Mouse (Mus musculus) bone marrow macrophage, adult 2 months (primary cell): ENCODE measurements around the gene Spock1. TPM values are rescaled to one million over a fixed set of nuclear protein-coding genes. Genes with fewer than 3 reads are reported as not detected.
"Not testable (repeated sequence)": the region's sequence is repeated elsewhere in the genome, so short reads cannot be mapped to it uniquely, and the experiment has no call there.

ENCODE experiments used
- H3K27ac ChIP-seq: 2 replicates; pipeline ENCODE4 v1.5.1; 2012; ENCODE audit warnings: low read depth, low read length; ENCODE audit not compliant: insufficient read depth
- H3K4me1 ChIP-seq: 2 replicates; pipeline ENCODE4 v1.6.1; 2012; ENCODE audit warnings: low read length; ENCODE audit not compliant: control insufficient read depth, insufficient read depth
- H3K4me3 ChIP-seq: 2 replicates; pipeline ENCODE4 v1.5.1; 2012; ENCODE audit warnings: mild to moderate bottlenecking, low read length, moderate library complexity; ENCODE audit not compliant: insufficient read depth
- CTCF ChIP-seq: IDR thresholded peaks from 2 replicates; pipeline ENCODE4 v1.5.1; 2012; ENCODE audit warnings: low read depth, mild to moderate bottlenecking, low read length, moderate library complexity
- POLR2A ChIP-seq: IDR thresholded peaks from 2 replicates; pipeline ENCODE4 v1.6.1; 2012; ENCODE audit warnings: mild to moderate bottlenecking, low read depth, low read length, borderline replicate concordance
- polyA plus RNA-seq: library from polyadenylated mRNA; stranded (reverse); fragments of >200 nt; gene quantifications from 2 replicates; pipeline ENCODE4 v1.2.4, GENCODE M21; 2012; ENCODE audit not compliant: missing spikeins, insufficient read depth, insufficient read length

The Spock1 gene
- polyA plus RNA-seq, 1 experiment = not detected

- Histone ChIP-seq H3K4me1 (no peaks in the 10 kb centered on the region), H3K4me3 (no peak overlapping the region), H3K27ac (no peak overlapping the region)
- TF ChIP-seq CTCF (no peak), POLR2A (no peak)
These were observed 423.5 kb downstream of the Spock1 start for GRCm38 (mm10) chr13:57484426-57485168.

- H3K4me1 ChIP-seq = no peaks in the 10 kb centered on the region
- H3K27ac ChIP-seq = no peak overlapping the region
- no peak overlapping the region for H3K4me3 ChIP-seq
- no peak for TF ChIP-seq CTCF
- no peak for TF ChIP-seq POLR2A
These were observed 431.4 kb downstream of the Spock1 start for GRCm38 (mm10) chr13:57476700-57477099.

GRCm38 (mm10) chr13:57474068-57474467 is 434.1 kb downstream of the Spock1 start:
- Histone ChIP-seq H3K4me1 (no peaks in the 10 kb centered on the region), H3K27ac (no peak overlapping the region), H3K4me3 (no peak overlapping the region)
- TF ChIP-seq CTCF (no peak), POLR2A (no peak)

GRCm38 (mm10) chr13:57470922-57471321 is 437.2 kb downstream of the Spock1 start:
- not testable (repeated sequence) for H3K4me3 ChIP-seq, H3K4me1 ChIP-seq, H3K27ac ChIP-seq

- TF ChIP-seq POLR2A (no peak), CTCF (no peak)
- H3K4me3 ChIP-seq = no peak overlapping the region
- H3K27ac ChIP-seq = no peak overlapping the region
- no peaks in the 10 kb centered on the region for H3K4me1 ChIP-seq
These were observed 448.2 kb downstream of the Spock1 start for GRCm38 (mm10) chr13:57459978-57460377.

- Histone ChIP-seq H3K4me3 (no peak overlapping the region), H3K4me1 (no peaks in the 10 kb centered on the region), H3K27ac (no peak overlapping the region)
- TF ChIP-seq CTCF = no peak
- no peak for TF ChIP-seq POLR2A
These were observed 457.8 kb downstream of the Spock1 start for GRCm38 (mm10) chr13:57450189-57450821.

- Histone ChIP-seq H3K27ac (no peak overlapping the region), H3K4me1 (no peaks in the 10 kb centered on the region), H3K4me3 (no peak overlapping the region)
- TF ChIP-seq POLR2A = no peak
- no peak for TF ChIP-seq CTCF
These were observed 459.2 kb downstream of the Spock1 start for GRCm38 (mm10) chr13:57448906-57449305.

- Histone ChIP-seq H3K27ac (no peak overlapping the region), H3K4me1 (no peaks in the 10 kb centered on the region), H3K4me3 (no peak overlapping the region)
- TF ChIP-seq POLR2A = no peak
- TF ChIP-seq CTCF = no peak
These were observed 463.2 kb downstream of the Spock1 start for GRCm38 (mm10) chr13:57444977-57445376.

- no peaks in the 10 kb centered on the region for H3K4me1 ChIP-seq
- TF ChIP-seq CTCF (no peak), POLR2A (no peak)
- H3K4me3 ChIP-seq = no peak overlapping the region
- no peak overlapping the region for H3K27ac ChIP-seq
These were observed 468.0 kb downstream of the Spock1 start for GRCm38 (mm10) chr13:57440111-57440510.

- no peak overlapping the region for H3K27ac ChIP-seq
- H3K4me3 ChIP-seq = no peak overlapping the region
- H3K4me1 ChIP-seq = no peaks in the 10 kb centered on the region
- TF ChIP-seq CTCF (no peak), POLR2A (no peak)
These were observed 472.4 kb downstream of the Spock1 start for GRCm38 (mm10) chr13:57435726-57436220.

GRCm38 (mm10) chr13:57433848-57434247 is 474.3 kb downstream of the Spock1 start:
- no peak overlapping the region for H3K27ac ChIP-seq
- no peak overlapping the region for H3K4me3 ChIP-seq
- H3K4me1 ChIP-seq = no peaks in the 10 kb centered on the region
- TF ChIP-seq POLR2A = no peak
- no peak for TF ChIP-seq CTCF
